Mouse (Mus musculus) G1E (cell line): ENCODE data around the gene Krtap4-1. TPM values are rescaled to one million over a fixed set of nuclear protein-coding genes. Genes with fewer than 3 reads are reported as not detected.
"Not testable (repeated sequence)": the region's sequence is repeated elsewhere in the genome, so short reads cannot be mapped to it uniquely, and the experiment has no call there.

Experiments
- ATAC-seq: 2 replicates; pipeline ENCODE4 v1.8.0; 2016; ENCODE audit warnings: mild to moderate bottlenecking; ENCODE audit not compliant: insufficient number of reproducible peaks, poor library complexity, low FRiP score, severe bottlenecking; ENCODE audit errors: extremely low read depth
- DNase-seq: peaks from one replicate; pipeline ENCODE4 v3.0.0; 2012; ENCODE audit warnings: low spot score
- H3K27me3 ChIP-seq: 2 replicates; pipeline ENCODE4 v1.6.1; 2012; ENCODE audit warnings: mild to moderate bottlenecking, low read length, inconsistent platforms; ENCODE audit not compliant: insufficient read depth
- H3K36me3 ChIP-seq: replicated peaks from 2 replicates; pipeline ENCODE3; 2012; ENCODE audit warnings: mild to moderate bottlenecking, inconsistent platforms
- H3K4me1 ChIP-seq: 2 replicates; pipeline ENCODE4 v1.6.1; 2012; ENCODE audit warnings: low read depth, low read length, inconsistent platforms, mixed read lengths; ENCODE audit not compliant: insufficient read depth
- H3K4me3 ChIP-seq: 2 replicates; pipeline ENCODE4 v1.5.1; 2012; ENCODE audit warnings: low read depth, mild to moderate bottlenecking, inconsistent platforms, low read length, moderate library complexity, mixed read lengths
- H3K9me3 ChIP-seq: replicated peaks from 2 replicates; pipeline ENCODE4 v1.6.1; 2012; ENCODE audit warnings: inconsistent platforms
- CTCF ChIP-seq: IDR thresholded peaks from 2 replicates; pipeline ENCODE4 v1.5.1; 2012; ENCODE audit warnings: low read depth, low read length, inconsistent platforms, mixed read lengths
- GATA1 ChIP-seq: IDR thresholded peaks from 2 replicates; pipeline ENCODE4 v1.6.1; 2012; ENCODE audit warnings: borderline replicate concordance, low read length, inconsistent platforms, mixed read lengths
- GATA2 ChIP-seq: IDR thresholded peaks from 2 replicates; pipeline ENCODE4 v1.6.1; 2012; ENCODE audit warnings: low read depth, low read length, inconsistent platforms, borderline replicate concordance
- POLR2AphosphoS5 ChIP-seq: IDR thresholded peaks from 2 replicates; pipeline ENCODE4 v1.6.1; 2012; ENCODE audit warnings: low read depth, low read length, inconsistent platforms; ENCODE audit not compliant: insufficient replicate concordance
- TAL1 ChIP-seq: conservative IDR thresholded peaks from 2 replicates; pipeline ENCODE4 v1.6.1; 2012; ENCODE audit warnings: low read depth, low read length, inconsistent platforms, mixed read lengths
- polyA plus RNA-seq: library from polyadenylated mRNA; stranded (reverse); fragments of >175 nt; gene quantifications from 2 replicates; pipeline ENCODE4 v1.2.3, GENCODE M21; 2012
- total RNA-seq, 2 experiments: library from RNA; stranded (forward) in 1 of 2; stranded (reverse) in 1 of 2; fragments of 200-1000 nt in 1 of 2; fragments of >200 nt in 1 of 2; fragmentation: Nextera tagmentation in 1 of 2; gene quantifications; 2 replicates each; pipeline ENCODE4 v1.2.3; 2014 to 2017

The Krtap4-1 gene
- total and polyA plus RNA-seq, 3 experiments: not detected

DNA sequence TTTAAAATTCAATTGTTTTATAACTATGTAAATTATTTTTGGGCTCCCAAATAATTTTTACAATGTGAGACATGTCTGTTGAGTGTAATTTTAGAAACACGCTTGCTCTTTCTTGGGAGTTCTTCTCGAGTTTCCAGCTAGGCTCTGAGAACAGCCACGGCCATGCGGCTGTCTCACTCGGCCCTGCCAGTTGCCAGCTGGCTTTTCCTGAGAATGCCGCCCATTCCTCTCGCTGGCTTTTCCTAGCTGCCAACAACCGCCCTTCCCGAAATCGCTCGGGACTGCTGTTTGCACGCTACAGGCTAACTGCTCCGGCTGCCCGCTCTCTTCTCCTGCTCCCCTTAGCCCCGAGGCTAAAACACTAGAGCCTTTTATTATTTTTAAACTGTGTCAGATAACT is 18.4 kb upstream of the Krtap4-1 start:
- no peak for ATAC-seq
- Histone ChIP-seq H3K4me3 (no peak overlapping the region), H3K36me3 (no peaks in the 10 kb centered on the region), H3K9me3 (peaks cover 19% of the 10 kb centered on the region), H3K4me1 (no peaks in the 10 kb centered on the region), H3K27me3 (no peaks in the 10 kb centered on the region)
- DNase-seq: no peak
- no peak for TF ChIP-seq GATA2
- TF ChIP-seq GATA1: no peak
- no peak for TF ChIP-seq POLR2AphosphoS5
- TF ChIP-seq CTCF: no peak
- no peak for TF ChIP-seq TAL1

DNA sequence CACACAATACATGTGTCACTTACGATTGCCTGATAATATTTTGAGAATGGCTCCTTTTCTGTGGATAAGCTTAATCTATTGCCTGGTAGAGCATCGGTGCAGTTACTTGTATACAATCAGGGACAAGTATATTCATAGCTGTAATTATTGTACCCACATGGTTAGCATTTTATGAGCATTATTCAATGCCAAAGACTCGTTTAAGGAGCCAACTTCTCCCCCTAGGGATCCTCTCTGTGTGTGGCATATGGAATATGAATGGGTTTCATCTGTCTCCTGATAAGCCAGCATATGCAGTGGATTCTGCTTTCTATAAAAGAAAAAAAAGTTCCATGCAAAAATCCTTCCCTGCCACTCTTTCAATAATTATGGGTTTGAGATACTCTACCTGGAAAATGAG is 16.3 kb upstream of the Krtap4-1 start:
- Histone ChIP-seq H3K36me3 (no peaks in the 10 kb centered on the region), H3K27me3 (no peaks in the 10 kb centered on the region), H3K9me3 (peaks cover 12% of the 10 kb centered on the region), H3K4me1 (no peaks in the 10 kb centered on the region), H3K4me3 (no peak overlapping the region)
- ATAC-seq: no peak
- no peak for TF ChIP-seq POLR2AphosphoS5
- DNase-seq: no peak

DNA sequence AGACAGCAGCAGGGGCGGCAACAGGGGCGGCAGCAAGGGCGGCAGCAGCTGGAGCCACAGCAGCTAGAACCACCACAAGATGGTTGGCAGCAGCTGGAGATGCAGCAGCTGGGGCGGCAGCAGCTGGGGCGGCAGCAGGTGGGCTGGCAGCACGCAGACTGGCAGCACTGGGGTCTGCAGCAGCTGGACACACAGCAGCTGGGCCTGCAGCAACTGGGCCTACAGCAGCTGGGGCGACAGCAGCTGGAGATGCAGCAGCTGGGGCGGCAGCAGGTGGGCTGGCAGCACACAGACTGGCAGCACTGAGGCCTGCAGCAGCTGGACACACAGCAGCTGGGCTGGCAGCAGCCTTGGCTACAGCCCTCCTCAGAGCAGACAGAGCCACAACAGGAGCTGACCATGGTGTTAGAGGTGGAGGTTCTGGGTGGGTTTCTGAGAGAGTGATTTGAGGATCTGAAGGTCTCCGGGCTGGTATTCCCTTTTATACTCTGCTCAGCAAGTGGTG is 15.6 kb upstream of the Krtap4-1 start, which contains the start of gene Krtap4-7:
Gene Krtap4-7, minus strand, starts transcription at position 455 of the 505 bp plus-strand sequence.
- not testable (repeated sequence) for DNase-seq, ATAC-seq, H3K36me3 ChIP-seq, H3K4me1 ChIP-seq, H3K27me3 ChIP-seq
- H3K9me3 ChIP-seq: peaks cover 16% of the 10 kb centered on the region
- H3K4me3 ChIP-seq: 0 out of 2 replicates have a peak within 1 kb of the TSS, but pooled peaks have one; percentile 9

DNA sequence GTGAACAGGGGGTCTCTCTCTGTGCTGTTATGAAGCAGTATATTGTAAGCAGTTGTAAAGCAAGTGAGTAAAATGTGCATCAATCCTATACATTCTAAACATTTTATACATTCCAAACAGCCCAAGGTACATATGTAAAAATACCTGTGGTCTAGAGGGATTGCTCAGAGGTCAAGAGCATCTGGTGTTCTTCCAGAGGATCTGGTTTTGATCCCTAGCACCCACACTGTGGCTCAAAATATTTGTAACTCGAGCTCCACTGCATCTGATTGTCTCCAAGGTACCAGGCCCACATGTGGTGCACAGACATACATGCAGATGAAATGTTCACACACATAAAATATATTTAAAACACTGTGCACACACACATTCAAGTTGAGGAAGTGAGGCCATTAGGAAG is 12.9 kb upstream of the Krtap4-1 start:
- no peak for DNase-seq
- Histone ChIP-seq H3K4me1 (no peaks in the 10 kb centered on the region), H3K36me3 (no peaks in the 10 kb centered on the region), H3K4me3 (no peak overlapping the region), H3K9me3 (peaks cover 18% of the 10 kb centered on the region), H3K27me3 (no peaks in the 10 kb centered on the region)
- no peak for TF ChIP-seq GATA1
- TF ChIP-seq TAL1: no peak
- no peak for TF ChIP-seq CTCF
- no peak for ATAC-seq

DNA sequence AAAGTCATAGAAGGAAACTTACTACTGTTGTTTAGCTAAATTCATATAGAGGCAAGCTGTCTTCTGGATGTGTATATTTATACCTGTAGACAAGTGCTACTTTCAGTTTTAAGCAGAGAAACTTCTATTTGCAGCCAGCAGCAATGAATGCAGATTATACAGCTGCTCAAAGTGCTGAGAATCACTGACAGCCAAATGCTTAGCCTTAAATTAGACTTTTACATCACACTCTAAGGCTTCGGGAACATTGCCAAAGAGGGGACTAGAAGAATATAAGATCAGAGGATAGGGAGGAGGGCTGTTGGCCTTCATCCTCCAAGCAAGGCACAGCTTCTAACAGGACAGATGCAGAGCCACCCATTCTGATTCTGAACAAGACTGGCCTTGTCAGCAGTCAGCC is 9.0 kb upstream of the Krtap4-1 start:
- DNase-seq: no peak
- Histone ChIP-seq H3K4me3 (no peak overlapping the region), H3K27me3 (no peaks in the 10 kb centered on the region), H3K9me3 (peaks cover 17% of the 10 kb centered on the region), H3K4me1 (no peaks in the 10 kb centered on the region), H3K36me3 (no peaks in the 10 kb centered on the region)
- TF ChIP-seq CTCF (no peak), TAL1 (no peak), GATA2 (no peak), POLR2AphosphoS5 (no peak), GATA1 (no peak)
- ATAC-seq: no peak

DNA sequence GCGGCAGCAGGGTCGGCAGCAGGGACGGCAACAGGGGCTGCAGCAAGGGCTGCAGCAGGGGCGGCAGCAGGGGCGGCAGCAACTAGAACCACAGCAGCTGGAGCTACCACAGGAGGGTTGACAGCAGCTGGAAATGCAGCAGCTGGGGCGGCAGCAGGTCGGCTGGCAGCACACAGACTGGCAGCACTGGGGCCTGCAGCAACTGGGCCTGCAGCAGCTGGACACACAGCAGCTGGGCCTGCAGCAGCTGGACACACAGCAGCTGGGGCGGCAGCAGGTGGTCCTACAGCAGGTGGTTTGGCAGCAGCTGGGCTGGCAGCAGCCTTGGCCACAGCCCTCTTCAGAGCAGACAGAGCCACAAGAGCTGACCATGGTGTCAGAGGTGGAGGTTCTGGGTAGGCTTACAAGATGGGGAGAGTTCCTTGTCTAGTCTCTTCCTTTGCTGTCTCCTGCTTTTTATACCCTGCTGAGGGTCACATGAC is 6.7 kb upstream of the Krtap4-1 start, which contains the start of gene Krtap4-2:
Gene Krtap4-2, minus strand, starts transcription at position 432 of the 482 bp plus-strand sequence.
- ATAC-seq: no peak
- H3K9me3 ChIP-seq: peaks cover 17% of the 10 kb centered on the region
- TF ChIP-seq GATA1 (no peak), GATA2 (no peak), TAL1 (no peak), CTCF (no peak), POLR2AphosphoS5 (no peak)
- no peak within 1 kb of the TSS for H3K4me3 ChIP-seq
- H3K27me3 ChIP-seq: no peaks in the 10 kb centered on the region
- no peaks in the 10 kb centered on the region for H3K36me3 ChIP-seq
- H3K4me1 ChIP-seq: no peaks in the 10 kb centered on the region
- no peak for DNase-seq

DNA sequence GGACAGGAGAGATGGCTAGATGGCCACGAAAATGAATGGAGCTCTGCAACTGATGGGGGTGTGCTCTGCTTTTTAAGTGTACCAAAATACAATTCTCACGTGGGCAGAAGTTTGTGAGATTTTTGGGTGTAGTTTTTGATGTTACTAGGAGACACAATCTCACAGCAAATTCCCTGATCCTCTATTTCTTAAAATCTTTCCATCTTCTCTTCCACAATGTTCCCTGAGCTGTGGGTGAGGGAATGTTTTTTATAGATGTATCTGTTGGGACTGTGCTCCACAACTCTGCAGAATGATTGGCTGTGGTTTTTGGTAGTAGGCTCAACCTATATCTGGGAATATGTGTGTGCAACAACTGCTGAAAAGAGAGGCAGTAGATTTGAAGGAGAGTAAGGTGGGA is 5.3 kb upstream of the Krtap4-1 start:
- DNase-seq: no peak
- Histone ChIP-seq H3K4me1 (no peaks in the 10 kb centered on the region), H3K36me3 (no peaks in the 10 kb centered on the region), H3K4me3 (no peak overlapping the region), H3K27me3 (no peaks in the 10 kb centered on the region), H3K9me3 (peaks cover 8% of the 10 kb centered on the region)
- ATAC-seq: no peak
- TF ChIP-seq GATA1 (no peak), POLR2AphosphoS5 (no peak), TAL1 (no peak), GATA2 (no peak), CTCF (no peak)
